Mouse (Mus musculus): ENCODE measurements at regions not wholly inside any gene's neighbourhood (a gene's known extent, or its start where the extent isn't known, plus 50 kb on each side); places are given as distances from the start of the nearest gene placed in this dataset.

DNA sequence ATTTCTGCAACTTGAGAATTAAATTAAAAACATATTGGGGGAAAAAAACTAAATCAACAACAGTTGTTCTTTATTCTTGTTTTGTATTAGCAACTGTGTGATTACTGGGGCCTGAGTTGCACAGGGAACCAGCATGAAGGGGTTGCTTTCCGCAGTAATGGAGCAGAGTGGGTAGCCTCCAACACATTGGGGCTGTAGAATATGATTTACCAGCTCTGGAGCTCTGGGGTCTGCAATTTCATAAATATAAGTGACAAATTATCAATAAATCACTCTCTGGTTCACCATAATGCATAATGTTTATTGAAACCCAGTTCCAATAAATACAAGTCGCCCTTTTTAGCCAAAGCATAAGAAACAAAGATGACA lies 209.4 kb upstream of the Hand2 start:
- WGBS (ENCODE audit: insufficient replicate concordance): 50% methylated on average over 2 of the region's 2 CpGs
- TF ChIP-seq CTCF (IDR thresholded peaks at IDR 0.05; ENCODE audit: low read depth) (no peak), EP300 (IDR thresholded peaks at IDR 0.05; ENCODE audit: low read depth) (no peak)
- Histone ChIP-seq H3K36me3 (replicated peaks; ENCODE audit: insufficient read depth, low read length) (no peaks in the 10 kb centered on the region), H3K4me3 (ENCODE audit: low read depth, low read length) (no peak overlapping the region), H3K9me3 (ENCODE audit: low read length) (no peaks in the 10 kb centered on the region), H3K4me2 (ENCODE audit: low read depth, low read length) (no peak overlapping the region), H3K27ac (ENCODE audit: low read depth) (no peak overlapping the region), H3K9ac (replicated peaks) (no peak overlapping the region), H3K27me3 (ENCODE audit: insufficient read depth, low read length) (no peaks in the 10 kb centered on the region), H3K4me1 (ENCODE audit: insufficient read depth) (no peaks in the 10 kb centered on the region)
- ATAC-seq (no peak), DNase-seq (no peak)

DNA sequence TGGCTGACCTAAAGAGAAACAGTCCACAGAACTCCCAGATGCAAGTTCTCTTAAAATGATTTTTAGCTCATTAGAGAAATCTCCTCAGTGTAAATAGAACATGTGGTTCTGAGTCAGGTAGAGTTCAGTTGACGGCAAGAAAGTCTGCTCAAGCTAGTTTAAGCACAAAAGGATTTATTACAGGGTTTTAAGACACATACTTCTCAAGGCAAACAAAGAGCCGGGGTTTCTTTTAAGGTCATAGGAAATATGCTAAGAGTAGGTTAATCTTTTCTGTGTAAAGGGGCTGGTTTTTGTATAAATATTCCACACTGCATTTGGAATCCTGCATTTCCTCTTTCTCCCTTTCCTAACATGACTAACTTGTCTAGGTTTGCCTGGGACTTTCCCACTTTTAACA lies 206.9 kb upstream of the Hand2 start:
- DNase-seq: no peak

DNA sequence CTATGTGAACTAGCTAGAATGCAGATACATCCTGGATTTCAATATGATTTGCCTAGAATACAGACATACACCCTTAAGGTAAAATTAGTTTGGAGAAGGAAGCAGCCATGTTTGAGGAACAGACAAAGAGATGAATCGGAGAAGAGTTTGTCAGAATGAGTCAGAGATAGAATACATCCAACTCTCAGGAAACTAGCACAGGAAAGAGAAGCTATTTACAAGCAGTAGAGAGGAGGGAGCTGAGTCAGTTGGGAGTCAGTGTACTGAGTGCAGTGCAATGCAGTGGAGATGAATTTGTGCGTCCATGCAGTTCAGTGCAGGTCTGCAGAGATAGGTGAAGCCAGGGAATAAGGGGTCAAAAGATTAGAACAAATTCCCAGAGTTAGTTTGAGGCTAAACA lies 205.5 kb upstream of the Hand2 start:
- no peak for TF ChIP-seq EP300 (IDR thresholded peaks at IDR 0.05; ENCODE audit: low read depth)
- no peak for TF ChIP-seq CTCF (IDR thresholded peaks at IDR 0.05; ENCODE audit: low read depth)
- Histone ChIP-seq H3K27me3 (ENCODE audit: insufficient read depth, low read length) (no peaks in the 10 kb centered on the region), H3K4me2 (ENCODE audit: low read depth, low read length) (no peak overlapping the region), H3K9ac (replicated peaks) (no peak overlapping the region), H3K9me3 (ENCODE audit: low read length) (no peaks in the 10 kb centered on the region), H3K4me3 (ENCODE audit: low read depth, low read length) (no peak overlapping the region), H3K36me3 (replicated peaks; ENCODE audit: insufficient read depth, low read length) (no peaks in the 10 kb centered on the region), H3K27ac (ENCODE audit: low read depth) (no peak overlapping the region), H3K4me1 (ENCODE audit: insufficient read depth) (no peaks in the 10 kb centered on the region)
- DNase-seq: no peak
- ATAC-seq: no peak
- 82% methylated on average over 2 of the region's 2 CpGs for WGBS (ENCODE audit: insufficient replicate concordance)

More for the DNA sequence above, 206.9 kb upstream of the Hand2 start:
- H3K27me3 ChIP-seq (ENCODE audit: insufficient read depth, low read length): no peaks in the 10 kb centered on the region
- 53% methylated on average over 2 of the region's 2 CpGs for WGBS (ENCODE audit: insufficient replicate concordance)
- no peak overlapping the region for H3K4me3 ChIP-seq (ENCODE audit: low read depth, low read length)
- ATAC-seq: no peak
- H3K4me2 ChIP-seq (ENCODE audit: low read depth, low read length): no peak overlapping the region
- no peak overlapping the region for H3K9ac ChIP-seq (replicated peaks)
- no peak overlapping the region for H3K27ac ChIP-seq (ENCODE audit: low read depth)
- no peak for TF ChIP-seq EP300 (IDR thresholded peaks at IDR 0.05; ENCODE audit: low read depth)
- no peak for TF ChIP-seq CTCF (IDR thresholded peaks at IDR 0.05; ENCODE audit: low read depth)
- H3K9me3 ChIP-seq (ENCODE audit: low read length): no peaks in the 10 kb centered on the region
- no peaks in the 10 kb centered on the region for H3K4me1 ChIP-seq (ENCODE audit: insufficient read depth)
- no peaks in the 10 kb centered on the region for H3K36me3 ChIP-seq (replicated peaks; ENCODE audit: insufficient read depth, low read length)

DNA sequence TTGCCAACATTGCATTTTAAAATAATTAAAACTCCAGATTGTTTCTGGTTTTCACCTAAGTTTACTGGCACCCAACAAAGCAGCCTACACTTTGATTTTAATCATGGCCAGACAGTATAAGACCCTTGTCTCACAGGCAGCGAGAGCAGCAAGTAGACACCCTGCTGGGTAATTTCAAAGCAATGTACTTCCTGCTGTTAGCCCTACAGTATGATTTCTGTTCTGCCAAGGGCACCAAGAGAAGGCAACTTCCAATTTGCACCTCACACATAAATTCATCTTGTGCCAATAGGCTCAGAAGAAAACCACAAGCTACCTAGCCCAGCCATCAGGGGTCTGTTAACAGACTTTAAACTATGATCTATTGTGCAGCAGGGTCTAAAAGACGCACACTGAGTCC lies 186.7 kb upstream of the Hand2 start:
- no peaks in the 10 kb centered on the region for H3K4me1 ChIP-seq (ENCODE audit: insufficient read depth)
- H3K9ac ChIP-seq (replicated peaks): no peak overlapping the region
- no peaks in the 10 kb centered on the region for H3K36me3 ChIP-seq (replicated peaks; ENCODE audit: insufficient read depth, low read length)
- H3K27ac ChIP-seq (ENCODE audit: low read depth): no peak overlapping the region
- no peaks in the 10 kb centered on the region for H3K27me3 ChIP-seq (ENCODE audit: insufficient read depth, low read length)
- DNase-seq (no peak), ATAC-seq (no peak)
- H3K4me2 ChIP-seq (ENCODE audit: low read depth, low read length): no peak overlapping the region
- H3K4me3 ChIP-seq (ENCODE audit: low read depth, low read length): no peak overlapping the region
- H3K9me3 ChIP-seq (ENCODE audit: low read length): no peaks in the 10 kb centered on the region
- TF ChIP-seq CTCF (IDR thresholded peaks at IDR 0.05; ENCODE audit: low read depth): no peak
- no peak for TF ChIP-seq EP300 (IDR thresholded peaks at IDR 0.05; ENCODE audit: low read depth)
- WGBS (ENCODE audit: insufficient replicate concordance): 52% methylated on average over 2 of the region's 2 CpGs

DNA sequence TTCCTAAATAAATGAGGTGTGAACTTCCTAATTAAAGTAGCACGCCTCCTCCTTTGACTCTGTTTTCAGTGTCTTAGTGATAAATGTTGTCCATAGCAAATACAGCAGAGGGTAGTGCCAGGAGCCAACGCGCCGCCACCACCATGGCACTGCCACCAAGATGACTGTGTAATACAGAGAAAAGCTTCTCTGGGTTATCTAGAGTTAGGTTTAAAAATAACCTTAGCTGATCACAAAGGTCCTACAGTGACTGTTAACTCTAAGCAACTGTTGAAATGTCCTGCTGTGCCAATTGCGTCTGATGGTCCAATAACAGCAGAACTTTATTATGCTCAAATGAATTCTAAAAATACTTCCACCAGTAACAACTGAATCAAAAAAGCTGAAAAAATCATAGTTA lies 186.1 kb upstream of the Hand2 start:
- no peaks in the 10 kb centered on the region for H3K36me3 ChIP-seq (replicated peaks; ENCODE audit: insufficient read depth, low read length)
- no peak overlapping the region for H3K9ac ChIP-seq (replicated peaks)
- H3K4me1 ChIP-seq (ENCODE audit: insufficient read depth): no peaks in the 10 kb centered on the region
- no peak overlapping the region for H3K27ac ChIP-seq (ENCODE audit: low read depth)
- ATAC-seq: no peak
- H3K4me2 ChIP-seq (ENCODE audit: low read depth, low read length): no peak overlapping the region
- DNase-seq: no peak
- no peaks in the 10 kb centered on the region for H3K27me3 ChIP-seq (ENCODE audit: insufficient read depth, low read length)
- H3K9me3 ChIP-seq (ENCODE audit: low read length): no peaks in the 10 kb centered on the region
- no peak for TF ChIP-seq EP300 (IDR thresholded peaks at IDR 0.05; ENCODE audit: low read depth)
- no peak for TF ChIP-seq CTCF (IDR thresholded peaks at IDR 0.05; ENCODE audit: low read depth)
- WGBS (ENCODE audit: insufficient replicate concordance): 81% methylated on average over 5 of the region's 5 CpGs
- no peak overlapping the region for H3K4me3 ChIP-seq (ENCODE audit: low read depth, low read length)

DNA sequence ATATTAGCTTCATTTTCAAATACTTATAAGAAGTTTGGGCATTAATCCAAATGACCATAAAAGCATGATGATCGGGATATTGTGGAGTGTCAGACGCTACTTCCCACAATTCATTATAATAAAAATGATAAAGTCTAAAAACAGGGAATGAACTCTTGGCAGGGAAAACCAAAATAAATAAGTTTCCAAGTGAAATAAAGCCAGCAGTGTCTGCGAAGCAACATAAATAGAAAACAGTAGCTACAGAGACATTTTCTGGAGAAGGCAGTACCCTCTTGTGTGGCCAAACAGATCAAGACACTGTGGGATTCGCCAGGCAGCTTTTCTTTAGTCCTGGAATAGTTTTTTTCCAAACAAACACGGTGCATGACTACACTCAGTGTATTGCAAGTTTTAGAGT lies 172.7 kb upstream of the Hand2 start:
- WGBS (ENCODE audit: insufficient replicate concordance): 63% methylated on average over 5 of the region's 5 CpGs
- Histone ChIP-seq H3K27me3 (ENCODE audit: insufficient read depth, low read length) (no peaks in the 10 kb centered on the region), H3K27ac (ENCODE audit: low read depth) (no peak overlapping the region), H3K9ac (replicated peaks) (no peak overlapping the region), H3K4me1 (ENCODE audit: insufficient read depth) (no peaks in the 10 kb centered on the region), H3K36me3 (replicated peaks; ENCODE audit: insufficient read depth, low read length) (no peaks in the 10 kb centered on the region), H3K4me2 (ENCODE audit: low read depth, low read length) (no peak overlapping the region), H3K4me3 (ENCODE audit: low read depth, low read length) (no peak overlapping the region), H3K9me3 (ENCODE audit: low read length) (no peaks in the 10 kb centered on the region)
- DNase-seq (no peak), ATAC-seq (no peak)
- TF ChIP-seq EP300 (IDR thresholded peaks at IDR 0.05; ENCODE audit: low read depth): no peak
- no peak for TF ChIP-seq CTCF (IDR thresholded peaks at IDR 0.05; ENCODE audit: low read depth)

DNA sequence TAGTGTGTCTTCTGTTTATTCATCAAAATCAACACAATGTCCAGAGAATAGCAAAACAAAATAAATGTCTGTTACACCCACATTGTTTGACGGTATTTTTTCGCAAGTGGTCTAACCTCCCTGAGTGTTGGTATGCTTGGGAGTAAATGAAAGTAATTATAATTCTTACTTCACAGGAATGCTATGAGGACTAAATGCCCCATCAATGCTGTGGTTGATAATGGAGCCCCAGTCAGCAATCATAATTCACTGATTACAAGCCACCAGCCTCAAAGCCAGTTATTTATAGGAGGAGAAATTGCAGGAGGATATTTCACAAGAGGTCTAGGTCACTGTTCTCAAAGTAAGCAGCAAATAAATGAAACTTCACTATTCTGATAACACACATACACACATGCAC lies 129.6 kb upstream of the Hand2 start:
- no peak for DNase-seq
- H3K4me1 ChIP-seq (ENCODE audit: insufficient read depth): no peaks in the 10 kb centered on the region
- H3K27ac ChIP-seq (ENCODE audit: low read depth): no peak overlapping the region
- H3K9ac ChIP-seq (replicated peaks): no peak overlapping the region
- no peaks in the 10 kb centered on the region for H3K36me3 ChIP-seq (replicated peaks; ENCODE audit: insufficient read depth, low read length)
- no peak for TF ChIP-seq EP300 (IDR thresholded peaks at IDR 0.05; ENCODE audit: low read depth)
- no peaks in the 10 kb centered on the region for H3K27me3 ChIP-seq (ENCODE audit: insufficient read depth, low read length)
- H3K4me2 ChIP-seq (ENCODE audit: low read depth, low read length): no peak overlapping the region
- no peak for ATAC-seq
- H3K4me3 ChIP-seq (ENCODE audit: low read depth, low read length): no peak overlapping the region
- H3K9me3 ChIP-seq (ENCODE audit: low read length): no peaks in the 10 kb centered on the region
- WGBS (ENCODE audit: insufficient replicate concordance): 91% methylated on average over 2 of the region's 2 CpGs
